Mouse (Mus musculus) megakaryocyte progenitor cell, adult 5-6 weeks (primary cell): ENCODE measurements around the gene Ankrd13c. TPM values are rescaled to one million over a fixed set of nuclear protein-coding genes. Genes with fewer than 3 reads are reported as not detected.

Source experiments
- total RNA-seq, 2 experiments: library from RNA; stranded (forward) in 1 of 2; stranded (reverse) in 1 of 2; fragments of 157-497, 149-512 nt in 1 of 2; fragments of 200-1000 nt in 1 of 2; gene quantifications; 2 replicates each; pipeline versions ENCODE4 v1.2.3 to v1.2.4; 2015 to 2017

Ankrd13c gene
- total RNA-seq, 2 experiments from 2014 or later: 45.6 to 50.0 TPM

Other genes with a start within 250 kb of the Ankrd13c start
- gene Cth, start 22.2 kb upstream of the Ankrd13c start, total RNA-seq (2015): 0.15 and 0.34 TPM in 2 replicates
- 1.4 TPM in 1 of 2 replicates, not detected in the other for gene Cth, start 22.2 kb upstream of the Ankrd13c start, total RNA-seq (2017)
- gene Srsf11, start 89.4 kb downstream of the Ankrd13c start, total RNA-seq (2015): 237 and 277 TPM in 2 replicates
- 227 and 358 TPM in 2 replicates for gene Srsf11, start 89.4 kb downstream of the Ankrd13c start, total RNA-seq (2017)
- 40.0 and 40.8 TPM in 2 replicates for gene Lrrc40, start 89.4 kb downstream of the Ankrd13c start, total RNA-seq (2015)
- 36.8 and 42.8 TPM in 2 replicates for gene Lrrc40, start 89.4 kb downstream of the Ankrd13c start, total RNA-seq (2017)